Mouse (Mus musculus) spleen, adult 2 months (tissue): Measurements from ENCODE around the gene Edn1. TPM values are rescaled to one million over a fixed set of nuclear protein-coding genes. Genes with fewer than 3 reads are reported as not detected.

Experiments used
- DNase-seq, 2 experiments: peaks; one replicate each; pipeline versions ENCODE4 v3.0.0 to v3.0.0-alpha.2; 2012 to 2021; ENCODE audit warnings: low spot score in 2 of 2, low read depth in 1 of 2
- H3K27ac ChIP-seq: fragments of 200-500 bp; 2 replicates; pipeline ENCODE4 v1.5.1; 2012; ENCODE audit warnings: low read length, inconsistent platforms; ENCODE audit not compliant: insufficient read depth
- H3K27me3 ChIP-seq: fragments of 200-500 bp; 2 replicates; pipeline ENCODE4 v1.6.1; 2012; ENCODE audit warnings: mild to moderate bottlenecking, moderate library complexity, low read length, inconsistent platforms; ENCODE audit not compliant: control insufficient read depth, insufficient read depth
- H3K36me3 ChIP-seq: fragments of 200-500 bp; 2 replicates; pipeline ENCODE4 v1.6.1; 2012; ENCODE audit warnings: mild to moderate bottlenecking, low read length, inconsistent platforms; ENCODE audit not compliant: control insufficient read depth, insufficient read depth
- H3K4me1 ChIP-seq: fragments of 200-500 bp; 2 replicates; pipeline ENCODE4 v1.6.1; 2011; ENCODE audit warnings: inconsistent platforms; ENCODE audit not compliant: control insufficient read depth, insufficient read depth, insufficient read length
- H3K4me3 ChIP-seq: fragments of 200-500 bp; 2 replicates; pipeline ENCODE4 v1.5.1; 2011; ENCODE audit warnings: mild to moderate bottlenecking, inconsistent platforms; ENCODE audit not compliant: insufficient read depth, insufficient read length; ENCODE audit errors: extremely low read depth
- CTCF ChIP-seq: fragments of 200-500 bp; IDR thresholded peaks from 2 replicates; pipeline ENCODE4 v1.5.1; 2011; ENCODE audit warnings: mild to moderate bottlenecking, inconsistent platforms; ENCODE audit not compliant: insufficient read depth, insufficient read length, insufficient replicate concordance; ENCODE audit errors: extremely low read depth
- POLR2A ChIP-seq: fragments of 200-500 bp; IDR thresholded peaks from 2 replicates; pipeline ENCODE4 v1.6.1; 2011; ENCODE audit warnings: low read depth, low read length, inconsistent platforms
- WGBS: fragments of 180-500 bp; shearing (Covaris S2); methylation state at CpG from one replicate; pipeline ENCODE4 v1.1.7; 2018; 5-methylcytosine and 5-hydroxymethylcytosine counted together
- polyA plus RNA-seq: library from polyadenylated mRNA; depleted of rRNA; stranded (reverse); fragments of >200 nt; gene quantifications from 2 replicates; pipeline ENCODE4 v1.2.3, GENCODE M21; 2012

The Edn1 gene
- polyA plus RNA-seq, 1 experiment: 0.50 TPM

DNA sequence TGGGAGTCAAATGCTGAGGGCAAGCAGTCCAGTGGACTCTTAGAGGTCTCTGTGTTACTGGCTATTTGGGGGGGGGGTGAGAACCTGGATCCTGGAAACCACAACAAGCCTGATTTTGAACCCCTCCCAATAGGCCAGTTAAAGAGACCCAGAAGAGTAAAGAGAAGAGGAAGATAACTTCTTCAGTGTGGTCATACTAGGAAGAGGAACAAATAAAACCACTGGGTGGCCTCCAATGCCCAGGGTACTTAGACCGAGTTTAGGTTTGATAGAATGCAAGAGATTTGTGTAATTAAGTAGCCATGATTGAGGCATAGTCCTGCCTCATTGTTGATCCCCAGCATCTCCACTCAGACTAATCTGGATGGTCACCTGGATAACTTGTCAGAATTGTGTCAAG, 14.4 kb downstream of the Edn1 start:
- Histone ChIP-seq H3K36me3 (no peaks in the 10 kb centered on the region), H3K4me1 (no peaks in the 10 kb centered on the region), H3K27me3 (no peaks in the 10 kb centered on the region), H3K27ac (no peak overlapping the region), H3K4me3 (no peak overlapping the region)
- no peak for TF ChIP-seq POLR2A
- TF ChIP-seq CTCF: no peak
- DNase-seq: no peak
- WGBS: 6% methylated on average over 1 of the region's 1 CpGs

DNA sequence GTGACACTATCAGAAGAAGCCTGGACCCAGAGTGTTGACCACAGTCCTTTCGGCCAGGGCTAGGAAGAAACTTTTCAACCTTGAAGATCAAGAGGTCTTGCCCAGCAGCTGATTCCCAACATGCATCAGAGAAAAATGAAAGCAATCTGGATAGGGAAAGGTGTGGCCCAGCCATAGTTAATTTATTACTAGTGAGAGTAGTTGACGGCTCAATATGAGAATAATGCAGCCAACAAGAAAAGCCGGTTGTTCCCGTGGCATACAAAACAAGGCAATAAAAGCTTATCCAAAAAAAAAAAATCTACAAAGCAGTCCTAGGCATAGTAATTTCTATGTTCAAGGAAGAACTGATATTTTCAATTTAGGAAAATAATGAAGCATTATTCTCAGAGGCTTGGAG, 16.5 kb downstream of the Edn1 start:
- H3K27ac ChIP-seq: no peak overlapping the region
- H3K27me3 ChIP-seq: no peaks in the 10 kb centered on the region
- H3K36me3 ChIP-seq: no peaks in the 10 kb centered on the region
- TF ChIP-seq CTCF (no peak), POLR2A (no peak)
- H3K4me3 ChIP-seq: no peak overlapping the region
- DNase-seq: no peak
- no peaks in the 10 kb centered on the region for H3K4me1 ChIP-seq
- WGBS: 91% methylated on average over 4 of the region's 4 CpGs

DNA sequence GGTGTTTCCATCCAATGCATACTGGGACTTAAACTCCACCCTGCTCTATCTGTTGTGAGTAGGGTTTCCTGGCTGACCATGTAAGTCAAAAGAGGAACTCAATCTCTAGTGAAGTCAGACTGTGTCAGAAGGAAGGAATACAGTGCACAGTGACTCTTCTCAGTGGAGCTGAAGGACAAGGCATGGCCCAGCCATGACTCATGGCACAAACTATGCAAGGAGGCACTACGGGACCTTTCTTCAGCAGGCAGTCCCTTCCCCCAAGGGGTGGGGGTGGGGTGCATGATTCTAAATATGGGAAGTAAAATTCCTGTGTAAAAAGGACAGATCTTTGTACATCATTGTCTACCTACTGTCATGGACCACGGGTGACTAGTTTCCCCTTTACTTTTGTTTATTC, 27.3 kb downstream of the Edn1 start:
- Histone ChIP-seq H3K4me1 (no peaks in the 10 kb centered on the region), H3K36me3 (no peaks in the 10 kb centered on the region), H3K27me3 (no peaks in the 10 kb centered on the region), H3K4me3 (no peak overlapping the region), H3K27ac (no peak overlapping the region)
- 26% methylated on average over 2 of the region's 2 CpGs for WGBS
- no peak for DNase-seq
- TF ChIP-seq CTCF (no peak), POLR2A (no peak)

DNA sequence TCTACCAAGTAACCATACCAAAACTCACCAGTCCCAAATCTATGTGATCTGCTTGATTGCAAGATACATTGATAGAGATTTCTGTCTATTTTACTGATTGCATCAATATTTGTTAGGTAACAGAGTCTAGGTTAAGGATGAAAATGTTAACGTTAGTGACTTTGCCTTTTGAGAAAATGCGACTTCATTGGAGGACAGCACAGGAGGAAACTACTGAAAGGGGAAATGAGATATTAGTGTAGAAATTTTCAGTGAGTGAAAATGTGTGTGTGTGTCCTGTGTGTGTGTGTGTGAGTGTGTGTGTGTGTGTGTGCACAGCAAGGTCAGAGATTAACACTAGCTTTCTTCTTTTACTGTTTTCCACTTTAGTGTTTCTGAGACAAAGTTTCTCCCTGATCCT, 29.8 kb downstream of the Edn1 start:
- no peak overlapping the region for H3K4me3 ChIP-seq
- no peak for DNase-seq
- no peaks in the 10 kb centered on the region for H3K4me1 ChIP-seq
- H3K27me3 ChIP-seq: no peaks in the 10 kb centered on the region
- no peaks in the 10 kb centered on the region for H3K36me3 ChIP-seq
- TF ChIP-seq POLR2A (no peak), CTCF (no peak)
- no peak overlapping the region for H3K27ac ChIP-seq
- 28% methylated on average over 2 of the region's 2 CpGs for WGBS

DNA sequence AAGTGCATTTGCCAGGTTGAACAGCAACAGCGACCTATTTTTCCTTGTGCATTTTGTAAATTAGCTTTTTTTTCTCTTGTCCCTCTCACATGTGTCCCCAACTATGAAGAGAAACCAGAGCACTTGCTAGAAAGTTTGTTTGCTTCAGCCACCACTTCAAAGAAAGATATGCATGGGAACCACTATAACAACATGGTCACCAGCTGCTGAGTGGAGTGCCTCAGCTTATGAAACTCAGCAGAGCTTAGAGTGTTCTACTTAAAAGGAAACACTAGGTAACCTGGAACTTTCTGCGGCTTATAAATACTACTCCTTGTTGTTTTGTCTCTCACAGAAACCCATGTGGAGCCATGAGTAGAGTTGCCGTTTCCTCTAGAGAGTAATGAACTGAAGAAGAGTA, 33.7 kb downstream of the Edn1 start:
- no peak for DNase-seq
- WGBS: 86% methylated on average over 3 of the region's 3 CpGs
- H3K27me3 ChIP-seq: no peaks in the 10 kb centered on the region
- peaks cover 2% of the 10 kb centered on the region; the same call in 1 of the 2 replicates for H3K4me1 ChIP-seq
- no peak for TF ChIP-seq POLR2A
- H3K36me3 ChIP-seq: no peaks in the 10 kb centered on the region
- no peak overlapping the region for H3K4me3 ChIP-seq
- no peak overlapping the region for H3K27ac ChIP-seq

DNA sequence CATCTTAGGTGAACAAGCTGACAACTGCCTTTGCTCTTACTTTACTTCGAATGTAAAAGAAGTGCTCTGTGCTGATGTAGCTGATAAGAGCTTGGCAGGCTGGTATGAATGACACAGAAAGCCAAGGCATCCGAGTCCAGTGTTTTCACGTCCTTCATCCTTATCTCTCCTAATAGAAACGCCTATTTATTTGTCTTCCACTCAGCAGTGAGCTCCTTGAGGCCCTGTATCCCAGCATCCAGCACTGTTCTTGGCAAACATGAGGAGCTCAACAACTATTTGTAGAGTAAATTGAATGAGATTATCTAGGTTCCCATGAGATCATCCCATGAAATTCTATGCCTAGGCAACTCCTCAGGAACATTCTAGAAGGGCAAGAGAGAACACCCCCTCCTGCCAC, 35.1 kb downstream of the Edn1 start:
- no peaks in the 10 kb centered on the region for H3K27me3 ChIP-seq
- WGBS: 63% methylated on average over 4 of the region's 4 CpGs
- no peaks in the 10 kb centered on the region for H3K36me3 ChIP-seq
- no peak overlapping the region for H3K4me3 ChIP-seq
- H3K4me1 ChIP-seq: peaks cover 2% of the 10 kb centered on the region; the same call in 1 of the 2 replicates
- H3K27ac ChIP-seq: no peak overlapping the region
- DNase-seq: no peak
- no peak for TF ChIP-seq CTCF
- TF ChIP-seq POLR2A: no peak

DNA sequence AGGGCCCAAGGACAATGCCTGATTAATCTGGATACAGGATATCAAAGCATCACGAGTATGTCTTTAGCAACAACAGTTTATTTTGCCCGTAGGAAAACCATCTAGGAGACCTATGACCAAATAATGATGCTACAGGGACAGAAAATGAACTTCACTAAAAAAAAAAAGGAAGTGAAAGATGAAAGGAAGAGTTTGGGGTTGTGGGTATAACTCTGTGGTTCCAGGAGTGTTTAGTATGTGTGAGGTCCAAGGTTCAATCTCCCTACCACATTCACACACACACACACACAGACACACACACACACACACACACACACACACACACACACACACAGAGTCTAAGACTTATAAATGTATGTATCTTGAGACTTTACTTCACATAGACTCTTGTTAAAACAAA, 35.8 kb downstream of the Edn1 start:
- TF ChIP-seq CTCF (no peak), POLR2A (no peak)
- Histone ChIP-seq H3K27me3 (no peaks in the 10 kb centered on the region), H3K4me1 (peaks cover 2% of the 10 kb centered on the region; the same call in 1 of the 2 replicates), H3K4me3 (no peak overlapping the region), H3K27ac (no peak overlapping the region), H3K36me3 (no peaks in the 10 kb centered on the region)
- DNase-seq: no peak
- WGBS: 43% methylated on average over 2 of the region's 2 CpGs

DNA sequence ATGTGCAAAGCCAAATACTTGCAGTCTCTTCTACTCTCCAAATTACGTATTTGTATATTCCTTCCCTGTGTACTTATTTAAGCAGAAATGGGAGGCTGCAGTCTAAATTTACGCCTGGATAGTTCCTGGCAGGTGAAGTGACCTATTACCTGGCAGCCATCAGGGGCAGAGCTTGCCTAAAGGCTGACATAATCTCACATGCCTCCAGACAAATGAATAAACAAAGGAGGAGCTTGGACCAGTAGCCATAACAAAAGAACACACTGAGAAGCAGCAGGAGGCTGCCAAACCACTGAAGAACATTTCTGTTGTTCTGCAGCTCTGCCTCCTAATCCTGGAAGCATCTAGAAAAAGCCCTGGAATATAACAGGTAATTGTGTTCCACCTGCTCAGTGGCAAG, 38.2 kb downstream of the Edn1 start:
- DNase-seq: no peak
- H3K4me3 ChIP-seq: no peak overlapping the region
- H3K4me1 ChIP-seq: peaks cover 2% of the 10 kb centered on the region; the same call in 1 of the 2 replicates
- 78% methylated on average over 2 of the region's 2 CpGs for WGBS
- H3K36me3 ChIP-seq: no peaks in the 10 kb centered on the region
- H3K27ac ChIP-seq: no peak overlapping the region
- no peak for TF ChIP-seq CTCF
- no peak for TF ChIP-seq POLR2A
- no peaks in the 10 kb centered on the region for H3K27me3 ChIP-seq
